Mouse (Mus musculus) ES-E14 (cell line): ENCODE results near the gene Pum1. TPM values are rescaled to one million over a fixed set of nuclear protein-coding genes. Genes with fewer than 3 reads are reported as not detected.
"Not testable (repeated sequence)": the region's sequence is repeated elsewhere in the genome, so short reads cannot be mapped to it uniquely, and the experiment has no call there.

Experiments used
- DNase-seq: peaks from one replicate; pipeline ENCODE4 v3.0.0-alpha.2; 2013; ENCODE audit warnings: low read depth, low spot score
- H3K27ac ChIP-seq: 2 replicates; pipeline ENCODE4 v1.5.1; 2012; ENCODE audit warnings: low read depth, mild to moderate bottlenecking, low read length, moderate library complexity, mixed read lengths; ENCODE audit not compliant: poor library complexity, insufficient read depth, severe bottlenecking
- H3K36me3 ChIP-seq: 2 replicates; pipeline ENCODE4 v1.6.1; 2012; ENCODE audit warnings: mild to moderate bottlenecking, low read length, moderate library complexity, mixed read lengths; ENCODE audit not compliant: control insufficient read depth, poor library complexity, insufficient read depth, severe bottlenecking
- H3K4me1 ChIP-seq, 2 experiments: fragments of 150-350 bp in 1 of 2; sonication (generic) in 1 of 2; 2 replicates each; pipeline ENCODE4 v1.6.1; 2012; ENCODE audit warnings: low read length in 2 of 2, mild to moderate bottlenecking in 1 of 2, mixed read lengths in 1 of 2; ENCODE audit not compliant: control insufficient read depth in 2 of 2, insufficient read depth in 2 of 2, poor library complexity in 1 of 2
- H3K4me3 ChIP-seq, 2 experiments: fragments of 150-350 bp in 1 of 2; sonication (generic) in 1 of 2; 2 replicates each; pipeline ENCODE4 v1.5.1; 2012; ENCODE audit warnings: low read length in 2 of 2, low read depth in 1 of 2, mild to moderate bottlenecking in 1 of 2, mixed read lengths in 1 of 2; ENCODE audit not compliant: insufficient read depth in 1 of 2, poor library complexity in 1 of 2, severe bottlenecking in 1 of 2
- H3K9ac ChIP-seq: 2 replicates; pipeline ENCODE4 v1.6.1; 2012; ENCODE audit warnings: low read depth, mild to moderate bottlenecking, low read length, mixed read lengths; ENCODE audit not compliant: poor library complexity, insufficient read depth, severe bottlenecking
- H3K9me3 ChIP-seq: fragments of 150-350 bp; sonication (generic); 2 replicates; pipeline ENCODE4 v1.6.1; 2012; ENCODE audit warnings: low read depth, mild to moderate bottlenecking, low read length; ENCODE audit not compliant: control insufficient read depth, insufficient read depth
- CHD2 ChIP-seq: IDR thresholded peaks from 2 replicates; pipeline ENCODE4 v1.6.1; 2014; ENCODE audit warnings: mild to moderate bottlenecking, low read depth, low read length, inconsistent platforms
- HCFC1 ChIP-seq: IDR thresholded peaks from 2 replicates; pipeline ENCODE4 v1.6.1; 2012; ENCODE audit warnings: low read length, inconsistent platforms, borderline replicate concordance; ENCODE audit not compliant: insufficient read depth
- MAFK ChIP-seq: IDR thresholded peaks from 2 replicates; pipeline ENCODE4 v1.6.1; 2014; ENCODE audit warnings: mild to moderate bottlenecking, low read depth, low read length, inconsistent platforms; ENCODE audit not compliant: insufficient read depth
- ZC3H11A ChIP-seq: IDR thresholded peaks from 2 replicates; pipeline ENCODE4 v1.6.1; 2012; ENCODE audit warnings: low read depth, mild to moderate bottlenecking, inconsistent platforms, low read length, borderline replicate concordance
- ZNF384 ChIP-seq: IDR thresholded peaks from 2 replicates; pipeline ENCODE4 v1.6.1; 2012; ENCODE audit warnings: low read depth, low read length, inconsistent platforms
- in situ Hi-C, 2 experiments: fragments of 600-800 bp; cut with MboI; formaldehyde crosslinking; loops; one replicate each; pipeline ENCODE4 v1.15.1; 2025; ENCODE audit warnings: low sequenced_read_pairs in 2 of 2, inconsistent platforms in 1 of 2; ENCODE audit not compliant: unreplicated experiment in 2 of 2
- total RNA-seq: library from RNA; depleted of rRNA; stranded (reverse); fragments of 300-350 nt; gene quantifications from 2 replicates; pipeline ENCODE4 v1.2.3, GENCODE M21; 2012

The Pum1 gene
- total RNA-seq, 1 experiment, result 101 TPM

DNA sequence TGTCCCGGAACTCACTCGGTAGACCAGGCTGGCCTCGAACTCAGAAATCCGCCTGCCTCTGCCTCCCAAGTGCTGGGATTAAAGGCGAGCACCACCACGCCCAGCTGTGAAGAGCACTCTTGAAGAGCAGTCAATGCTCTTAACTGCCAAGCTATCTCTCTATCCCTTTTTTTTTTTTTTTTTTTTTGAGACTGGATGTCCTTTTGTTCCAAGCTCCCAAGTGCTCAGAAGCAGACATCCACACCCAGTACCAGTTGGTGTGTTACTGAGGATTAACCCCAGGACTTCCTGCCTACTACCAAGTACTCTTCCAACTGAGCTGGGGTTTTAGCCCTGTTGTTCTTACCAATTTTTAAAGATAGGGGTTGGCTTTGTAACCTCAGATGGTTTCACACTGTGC lies 17.6 kb downstream of the Pum1 start:
- H3K9ac ChIP-seq, result no peak overlapping the region
- TF ChIP-seq ZNF384, result peak; percentile 93
- no peak for TF ChIP-seq MAFK
- peaks cover 12% of the 10 kb centered on the region for H3K36me3 ChIP-seq
- DNase-seq, result no peak
- H3K27ac ChIP-seq, result no peak overlapping the region; the same call in 1 of the 2 replicates
- in situ Hi-C loops, result no loop called here
- H3K4me3 ChIP-seq, result no peak overlapping the region
- peaks cover 2 to 7% of the 10 kb centered on the region in 2 experiments; a peak in 2 of 4 replicates for H3K4me1 ChIP-seq
- H3K9me3 ChIP-seq, result no peaks in the 10 kb centered on the region

DNA sequence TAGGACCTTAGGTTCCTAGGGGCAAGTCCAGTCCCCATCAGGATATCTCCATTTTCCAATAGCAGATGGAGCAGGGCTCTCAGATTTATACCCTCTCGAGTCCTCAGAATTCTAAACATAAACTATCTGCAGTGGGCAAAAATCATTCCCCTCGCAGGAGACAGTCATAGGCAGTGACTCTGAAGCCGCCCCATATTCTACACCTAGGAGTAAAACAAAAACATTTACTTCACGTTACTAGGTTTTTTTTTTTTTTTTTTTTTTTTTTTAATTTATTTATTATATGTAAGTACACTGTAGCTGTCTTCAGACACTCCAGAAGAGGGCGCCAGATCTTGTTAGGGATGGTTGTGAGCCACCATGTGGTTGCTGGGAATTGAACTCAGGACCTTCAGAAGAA lies 19.9 kb downstream of the Pum1 start:
- H3K27ac ChIP-seq, H3K4me3 ChIP-seq, H3K9ac ChIP-seq, DNase-seq, H3K4me1 ChIP-seq, in situ Hi-C loops, H3K9me3 ChIP-seq: not testable (repeated sequence)
- peak; percentile 81 for TF ChIP-seq ZNF384
- peaks cover 12% of the 10 kb centered on the region for H3K36me3 ChIP-seq

DNA sequence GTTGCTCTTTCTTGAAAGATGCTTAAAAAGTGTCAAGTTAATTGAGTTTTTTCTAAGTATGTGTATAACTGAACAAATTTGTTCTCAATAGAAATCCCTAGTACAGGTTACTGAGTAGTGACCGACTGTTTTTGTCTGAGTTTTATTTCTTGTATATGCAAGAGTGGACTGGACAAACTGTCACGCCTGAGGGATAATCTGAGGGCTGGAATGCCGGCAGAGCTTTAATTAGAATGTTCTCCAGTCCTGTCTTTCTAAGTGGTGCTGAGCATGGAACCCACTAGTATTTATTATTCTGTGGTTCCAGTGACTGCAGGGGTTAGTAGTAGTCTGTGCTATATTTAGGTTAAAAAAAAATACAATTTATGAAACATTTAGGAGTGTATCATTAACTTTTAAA lies 30.8 kb downstream of the Pum1 start:
- H3K36me3 ChIP-seq, result peaks cover 10% of the 10 kb centered on the region
- in situ Hi-C loops, result no loop called here

DNA sequence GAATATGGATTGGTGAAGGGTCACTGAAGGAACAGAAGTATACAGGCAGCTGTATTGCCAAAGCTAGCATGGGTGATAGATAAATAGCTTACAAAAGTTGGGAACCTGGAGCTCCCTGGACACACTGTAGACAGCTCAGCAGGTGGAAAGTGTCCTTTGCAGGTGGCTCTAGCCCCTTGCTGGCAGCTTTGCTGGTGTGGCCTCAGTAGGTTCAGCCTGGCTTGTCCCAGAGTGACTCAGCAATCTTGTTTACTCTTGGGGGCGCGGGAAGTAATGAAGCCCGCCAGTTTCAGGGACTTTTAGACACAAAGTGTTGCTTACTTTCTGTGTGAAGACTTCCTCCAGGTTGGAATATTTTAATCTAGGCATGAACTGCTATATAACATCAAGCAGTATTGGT lies 31.9 kb downstream of the Pum1 start:
- Histone ChIP-seq H3K9me3 (no peaks in the 10 kb centered on the region), H3K4me3 (no peak overlapping the region), H3K36me3 (peaks cover 10% of the 10 kb centered on the region), H3K27ac (peak overlapping the region; percentile 40; the same call in 1 of the 2 replicates), H3K4me1 (peaks cover 4% of the 10 kb centered on the region in 2 experiments; a peak in 3 of 4 replicates), H3K9ac (no peak overlapping the region)
- TF ChIP-seq HCFC1 (no peak), MAFK (peak; percentile 72), ZC3H11A (no peak), ZNF384 (no peak), CHD2 (no peak)
- DNase-seq, result no peak
- in situ Hi-C loops, result no loop called here

More for the DNA sequence above, 30.8 kb downstream of the Pum1 start:
- no peak for DNase-seq
- H3K9me3 ChIP-seq, result no peaks in the 10 kb centered on the region
- no peak overlapping the region for H3K4me3 ChIP-seq
- H3K27ac ChIP-seq, result no peak overlapping the region
- H3K4me1 ChIP-seq, result peaks cover 4% of the 10 kb centered on the region in 2 experiments; a peak in 3 of 4 replicates
- H3K9ac ChIP-seq, result no peak overlapping the region
- no peak for TF ChIP-seq CHD2
- TF ChIP-seq MAFK, result no peak
- no peak for TF ChIP-seq ZNF384
- no peak for TF ChIP-seq HCFC1
- TF ChIP-seq ZC3H11A, result no peak

DNA sequence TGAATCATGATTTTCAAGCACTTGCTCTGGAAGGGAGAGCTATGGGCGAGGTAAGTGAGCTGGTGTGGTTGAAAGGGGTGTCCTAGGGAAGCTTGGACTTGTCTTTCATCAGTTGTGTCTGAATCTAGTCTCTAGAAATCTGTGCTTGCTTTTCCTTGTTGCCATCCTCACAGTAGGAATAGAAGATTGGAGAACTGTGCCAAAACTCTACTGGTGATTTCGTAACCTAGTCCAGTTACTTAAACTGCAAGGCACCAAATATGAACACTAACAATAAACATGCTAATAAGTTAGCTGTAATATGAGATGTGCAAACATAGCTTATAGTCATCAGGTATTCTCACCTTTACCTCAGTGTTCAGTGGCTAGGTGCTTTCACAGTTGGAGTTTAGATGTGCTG lies 37.9 kb downstream of the Pum1 start:
- H3K9ac ChIP-seq, result no peak overlapping the region
- no peaks in the 10 kb centered on the region for H3K9me3 ChIP-seq
- no peak overlapping the region for H3K4me3 ChIP-seq
- H3K36me3 ChIP-seq, result peaks cover 13% of the 10 kb centered on the region
- no peak overlapping the region for H3K27ac ChIP-seq
- in situ Hi-C loops, result no loop called here
- TF ChIP-seq CHD2 (no peak), MAFK (no peak), ZNF384 (no peak), ZC3H11A (no peak), HCFC1 (no peak)
- DNase-seq, result no peak
- peaks cover 4 to 13% of the 10 kb centered on the region in 2 experiments for H3K4me1 ChIP-seq
